Mouse (Mus musculus): ENCODE measurements around the gene Mtfp1. TPM values are rescaled to one million over a fixed set of nuclear protein-coding genes. Genes with fewer than 3 reads are reported as not detected.
"Not testable (repeated sequence)": the region's sequence is repeated elsewhere in the genome, so short reads cannot be mapped to it uniquely, and the experiment has no call there.

Mtfp1 gene
- total RNA-seq (2021), result 100 to 1,000 TPM in 1 of 2 experiments, 10 to 100 TPM in 1; 91.0 to 101 TPM
- long read RNA-seq, experiment 1, transcript Mtfp1-201 (4 exons, 1,411 nt), result major isoform, 65 of 72 reads
- long read RNA-seq, experiment 1, partial matches to known transcripts, result 4 of 72 reads
- long read RNA-seq, experiment 1, other reads (novel, unspliced or antisense), result 3 of 72 reads
- long read RNA-seq, experiment 2, transcript Mtfp1-201 (4 exons, 1,411 nt), result major isoform, 63 of 70 reads
- long read RNA-seq, experiment 2, partial matches to known transcripts, result 5 of 70 reads
- long read RNA-seq, experiment 2, other reads (novel, unspliced or antisense), result 2 of 70 reads

DNA sequence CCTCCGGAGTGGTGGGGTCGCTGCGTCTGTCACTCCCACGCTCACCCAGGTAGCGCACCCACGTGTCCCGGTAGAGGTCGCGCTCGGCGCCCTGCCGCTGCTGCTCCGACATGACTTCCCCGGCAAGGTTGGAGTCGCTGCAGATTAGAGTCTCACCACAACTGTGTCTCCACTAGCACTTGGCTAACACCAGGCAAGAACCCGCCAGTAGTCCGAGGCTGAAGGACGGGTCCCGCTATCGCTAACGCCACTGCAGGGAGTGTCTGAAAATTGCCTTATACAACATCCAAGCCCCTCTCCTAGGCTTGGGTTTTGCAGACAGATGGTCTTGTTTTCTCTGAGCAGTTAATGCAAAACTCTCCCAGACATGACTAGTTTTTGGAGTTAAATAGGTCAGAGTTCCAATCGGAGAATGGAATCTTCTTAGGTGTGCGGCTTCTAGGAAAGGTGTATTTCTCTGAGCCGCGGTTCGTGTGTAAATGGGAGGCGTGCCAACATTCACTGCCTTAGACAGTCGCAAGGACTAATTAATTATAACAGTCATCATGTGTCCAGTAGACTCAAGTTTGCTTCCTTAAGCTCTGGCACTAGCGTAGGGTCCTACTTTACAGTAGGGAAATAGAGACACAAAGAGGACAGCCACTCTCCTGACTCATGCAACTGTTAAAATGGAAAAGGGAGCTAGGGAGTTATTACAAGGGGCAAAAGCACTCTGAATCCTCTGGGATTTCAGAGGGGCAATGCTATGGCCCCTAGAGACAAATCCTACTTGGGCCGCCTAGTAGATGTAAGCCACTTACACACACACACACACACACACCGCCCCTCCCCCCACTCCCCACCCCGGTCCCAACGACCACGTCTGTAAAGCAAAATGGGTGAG, at the start of gene Mtfp1:
TSS of gene Mtfp1 (minus strand) at position 275 of the 883 bp plus-strand sequence.
- DNase-seq (ENCODE audit: extremely low spot score in 1 of 2, low spot score in 2 of 2), result peak; percentile 60 to 63
- no peak for TF ChIP-seq CTCF (IDR thresholded peaks at IDR 0.05)
- Histone ChIP-seq H3K4me3 (peak within 1 kb of the TSS; percentile 72), H3K27ac (peak within 1 kb of the TSS; percentile 92)
- intact Hi-C loops (cut with DNase I), result loop anchor here (1.0 kb wide), 1 partner anchor 23 kb away; no protein-coding TSS in a partner anchor

DNA sequence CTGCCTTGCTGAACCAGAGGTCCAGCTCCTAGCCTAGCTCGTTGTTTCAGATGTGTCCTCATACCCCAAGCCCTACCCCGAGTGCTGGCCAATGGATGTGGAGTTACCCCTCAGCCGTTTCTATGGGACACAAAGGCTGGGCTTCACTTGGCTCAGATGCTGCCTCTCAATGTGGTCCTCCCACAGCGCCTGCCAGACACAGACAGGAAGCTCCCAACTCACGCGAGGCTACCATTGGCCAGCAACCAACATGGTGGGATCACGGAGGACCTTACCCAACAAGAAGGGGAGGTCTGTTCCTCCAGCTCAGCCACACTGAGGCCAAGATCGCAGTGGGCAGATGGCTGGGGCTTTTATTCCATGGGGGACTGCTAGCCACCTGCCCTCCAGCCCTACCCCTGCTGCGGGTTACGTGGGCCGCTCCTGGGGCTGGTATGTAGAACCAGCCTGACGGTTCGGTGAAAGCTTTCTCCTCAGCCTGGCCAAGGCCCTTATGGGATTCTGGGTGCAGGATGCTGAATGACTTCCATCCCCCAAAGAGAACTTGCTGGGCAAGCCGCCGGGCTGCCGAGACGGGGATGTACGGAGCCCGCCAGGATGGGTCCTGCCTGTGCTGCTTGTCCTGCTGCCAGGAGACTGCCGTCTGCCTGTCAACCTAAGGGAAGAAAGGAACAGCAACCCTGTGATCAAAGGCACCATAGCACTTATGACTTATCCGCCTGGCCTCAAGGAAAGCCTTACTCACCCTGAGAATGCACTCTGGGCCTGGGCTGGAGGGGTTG, 48.2 kb upstream of the Mtfp1 start:
- TF ChIP-seq CTCF (IDR thresholded peaks at IDR 0.05), result no peak
- DNase-seq (ENCODE audit: extremely low spot score in 1 of 2, low spot score in 2 of 2), result no peak
- H3K27ac ChIP-seq, result no peak overlapping the region

GRCm38 (mm10) chr11:4142352-4142751, 47.1 kb upstream of the Mtfp1 start:
- Histone ChIP-seq H3K27ac (no peak overlapping the region), H3K4me3 (no peak overlapping the region)
- intact Hi-C loops (cut with DNase I), result no loop called here
- no peak for DNase-seq (ENCODE audit: extremely low spot score in 1 of 2, low spot score in 2 of 2)
- TF ChIP-seq CTCF (IDR thresholded peaks at IDR 0.05), result no peak

More for the DNA sequence above, 48.2 kb upstream of the Mtfp1 start:
- intact Hi-C loops (cut with DNase I), result no loop called here
- no peak overlapping the region for H3K4me3 ChIP-seq

GRCm38 (mm10) chr11:4141505-4141904, 46.3 kb upstream of the Mtfp1 start:
- no peak for DNase-seq (ENCODE audit: extremely low spot score in 1 of 2, low spot score in 2 of 2)
- no peak overlapping the region for H3K4me3 ChIP-seq
- no peak for TF ChIP-seq CTCF (IDR thresholded peaks at IDR 0.05)
- H3K27ac ChIP-seq, result no peak overlapping the region
- intact Hi-C loops (cut with DNase I), result no loop called here

DNA sequence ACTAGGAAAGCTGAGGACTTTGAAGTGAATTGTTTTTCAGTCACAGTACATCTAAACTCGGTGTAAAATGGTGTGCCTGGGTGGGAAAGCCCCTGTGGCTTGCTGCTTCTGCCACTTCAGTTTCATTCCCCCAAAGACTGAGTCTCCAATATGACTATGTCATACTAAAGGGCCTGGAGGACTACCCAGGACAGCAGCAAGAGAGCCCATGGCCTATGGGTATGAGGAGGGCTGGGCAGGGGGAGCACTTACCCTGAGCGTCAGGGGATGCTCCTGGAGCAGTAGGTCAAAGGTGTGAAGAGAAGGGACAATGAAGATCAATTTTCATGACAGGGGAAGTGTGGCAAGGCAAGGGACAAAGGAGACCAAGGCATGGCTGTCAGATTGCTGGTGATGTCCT, 43.7 kb upstream of the Mtfp1 start:
- Histone ChIP-seq H3K27ac (no peak overlapping the region), H3K4me3 (no peak overlapping the region)
- DNase-seq (ENCODE audit: extremely low spot score in 1 of 2, low spot score in 2 of 2), result no peak
- no peak for TF ChIP-seq CTCF (IDR thresholded peaks at IDR 0.05)
- intact Hi-C loops (cut with DNase I), result loop anchor here (5.0 kb wide), 1 partner anchor 283 kb away; no protein-coding TSS in a partner anchor

DNA sequence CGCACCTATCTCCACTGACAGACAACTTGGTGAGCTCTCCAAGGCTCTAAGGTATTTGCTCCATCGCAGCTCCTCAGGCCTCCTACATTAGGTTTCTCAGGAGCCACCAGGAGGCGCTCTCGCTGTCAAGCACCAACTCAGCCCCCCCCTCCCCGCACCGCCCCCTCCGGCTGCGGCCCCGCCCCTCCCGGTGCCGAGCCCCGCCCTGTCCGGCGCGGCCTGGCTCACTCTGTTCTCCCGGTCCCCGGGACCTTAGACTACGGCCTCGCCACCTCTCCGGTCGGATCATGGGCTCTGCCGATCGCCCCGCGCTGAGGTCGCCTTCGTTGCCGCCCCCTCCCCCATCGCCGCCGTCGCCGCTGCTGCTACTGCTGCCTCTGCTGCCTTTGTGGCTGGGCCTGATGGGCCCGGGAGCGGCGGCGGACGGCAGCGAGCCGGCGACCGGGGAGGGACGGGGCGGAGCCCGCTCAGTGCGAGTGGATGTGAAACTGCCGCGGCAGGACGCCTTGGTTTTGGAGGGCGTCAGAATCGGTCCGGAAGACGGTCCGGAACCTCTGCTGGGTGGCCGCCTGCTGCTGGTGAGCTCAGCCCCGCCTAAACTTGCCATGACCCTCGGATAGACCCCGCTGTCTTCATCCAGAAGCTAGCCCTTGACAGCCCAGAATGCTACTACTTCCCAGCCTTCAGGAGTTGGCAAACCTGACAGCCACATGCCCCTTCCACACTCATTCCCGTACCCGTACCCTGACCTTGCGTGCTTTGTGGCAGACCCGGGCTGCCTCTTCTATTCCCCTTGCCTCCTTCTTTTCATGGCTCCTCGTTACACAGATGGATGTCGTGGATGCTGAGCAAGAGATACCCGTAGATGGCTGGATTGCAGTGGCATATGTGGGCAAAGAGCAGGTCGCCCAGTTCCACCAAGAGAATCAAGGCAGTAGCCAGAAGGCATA, 40.0 kb upstream of the Mtfp1 start, which contains the start of gene Rnf215:
TSS of gene Rnf215 (plus strand) at position 217 of the 950 bp plus-strand sequence.
- TF ChIP-seq CTCF (IDR thresholded peaks at IDR 0.05), result peak; percentile 87
- peak; percentile 88 for DNase-seq (ENCODE audit: extremely low spot score in 1 of 2, low spot score in 2 of 2)
- Histone ChIP-seq H3K4me3 (peak within 1 kb of the TSS; percentile 78), H3K27ac (peak within 1 kb of the TSS; percentile 95)
- intact Hi-C loops (cut with DNase I), result loop anchor here (1.0 to 5.0 kb wide), 4 partner anchors 25 to 287 kb away; partner anchors contain the start of genes Ccdc157, Sf3a1 and Tbc1d10a

GRCm38 (mm10) chr11:4134400-4134799, 39.2 kb upstream of the Mtfp1 start:
- no peak for TF ChIP-seq CTCF (IDR thresholded peaks at IDR 0.05)
- peak overlapping the region; percentile 44 for H3K27ac ChIP-seq
- peak overlapping the region; percentile 78 for H3K4me3 ChIP-seq
- intact Hi-C loops (cut with DNase I), result no loop called here
- DNase-seq (ENCODE audit: extremely low spot score in 1 of 2, low spot score in 2 of 2), result no peak

GRCm38 (mm10) chr11:4133450-4133849, 38.2 kb upstream of the Mtfp1 start:
- TF ChIP-seq CTCF (IDR thresholded peaks at IDR 0.05), result peak; percentile 57
- intact Hi-C loops (cut with DNase I), result no loop called here
- no peak overlapping the region for H3K4me3 ChIP-seq
- no peak for DNase-seq (ENCODE audit: extremely low spot score in 1 of 2, low spot score in 2 of 2)
- no peak overlapping the region for H3K27ac ChIP-seq

GRCm38 (mm10) chr11:4128461-4128860, 33.2 kb upstream of the Mtfp1 start:
- H3K4me3 ChIP-seq; H3K27ac ChIP-seq; DNase-seq (ENCODE audit: extremely low spot score in 1 of 2, low spot score in 2 of 2); intact Hi-C loops (cut with DNase I): not testable (repeated sequence)

DNA sequence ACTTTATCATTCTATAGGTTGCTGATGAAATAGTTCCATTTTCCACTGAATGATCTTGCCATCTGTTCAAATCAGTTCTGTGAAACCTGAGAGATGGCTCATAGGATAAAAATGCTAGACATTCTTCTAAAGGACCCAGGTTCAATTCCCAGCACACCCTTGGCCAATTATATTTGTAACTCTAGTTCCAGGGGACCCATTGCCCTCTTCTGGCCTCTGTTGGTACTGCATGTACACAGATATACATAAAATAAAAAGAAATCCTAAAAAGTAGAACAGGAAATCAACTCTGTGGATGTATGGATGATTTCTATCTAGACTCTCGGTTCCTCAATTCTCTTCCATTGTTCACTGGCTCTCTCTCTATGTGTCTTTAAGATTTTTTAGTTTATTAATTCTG, 31.8 kb upstream of the Mtfp1 start:
- Histone ChIP-seq H3K4me3 (no peak overlapping the region), H3K27ac (no peak overlapping the region)
- no peak for DNase-seq (ENCODE audit: extremely low spot score in 1 of 2, low spot score in 2 of 2)
- peak; percentile 33 for TF ChIP-seq CTCF (IDR thresholded peaks at IDR 0.05)
- intact Hi-C loops (cut with DNase I), result no loop called here
